Mouse (Mus musculus): ENCODE measurements at regions not wholly inside any gene's neighbourhood (a gene's known extent, or its start where the extent isn't known, plus 50 kb on each side); places are given as distances from the start of the nearest gene placed in this dataset.

DNA sequence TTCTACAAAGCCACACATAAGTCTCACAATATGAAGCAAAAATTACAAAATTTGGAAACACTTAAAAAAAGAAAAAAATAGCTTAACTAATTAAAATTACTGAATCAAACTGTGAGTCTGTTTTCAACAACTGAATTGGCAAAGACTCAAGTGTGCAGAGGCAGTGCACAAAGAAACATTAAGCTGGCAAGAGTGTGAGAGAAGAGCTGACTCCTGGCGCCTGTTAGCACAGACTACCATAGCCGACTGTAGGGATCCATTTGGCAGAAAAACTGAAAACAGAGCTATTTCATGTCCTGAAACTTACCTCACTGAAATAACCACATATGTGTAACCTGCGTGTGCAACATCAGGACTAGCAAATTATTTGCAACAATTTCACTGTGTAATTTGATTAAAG is 746.4 kb upstream of the Cypt12 start:
- H3K27ac ChIP-seq = no peak overlapping the region
- H3K36me3 ChIP-seq = no peaks in the 10 kb centered on the region
- no peaks in the 10 kb centered on the region for H3K9me3 ChIP-seq
- no peak overlapping the region for H3K4me3 ChIP-seq (replicated peaks)
- H3K27me3 ChIP-seq = no peaks in the 10 kb centered on the region
- H3K4me2 ChIP-seq = no peak overlapping the region
- no peak overlapping the region for H3K9ac ChIP-seq (replicated peaks)
- H3K4me1 ChIP-seq (replicated peaks) = no peaks in the 10 kb centered on the region
- ATAC-seq (ENCODE audit: insufficient number of reproducible peaks, insufficient read depth, low FRiP score, low TSS enrichment, low read depth) = no peak
- WGBS = 90% methylated on average over 3 of the region's 3 CpGs

DNA sequence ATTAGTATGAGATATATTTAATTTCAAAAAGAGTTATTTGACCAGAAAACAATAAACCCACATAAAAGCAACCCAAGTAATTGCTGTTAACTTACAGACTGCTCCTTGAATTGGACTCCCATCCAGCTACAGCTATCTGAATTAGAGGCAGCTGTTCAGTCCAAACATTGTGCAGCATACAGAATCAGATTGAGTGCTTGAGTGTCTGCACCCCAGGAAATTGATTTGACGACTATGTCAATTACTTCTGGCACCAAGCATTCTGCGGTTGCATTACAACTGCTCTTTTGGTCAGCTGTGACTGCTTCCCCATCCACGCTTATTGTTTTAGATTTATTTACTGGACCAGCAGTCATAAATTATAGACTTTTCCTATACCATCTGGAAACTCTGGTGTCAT is 734.2 kb upstream of the Cypt12 start:
- Histone ChIP-seq H3K4me3 (replicated peaks) (no peak overlapping the region), H3K4me1 (replicated peaks) (no peaks in the 10 kb centered on the region), H3K9me3 (no peaks in the 10 kb centered on the region), H3K27me3 (no peaks in the 10 kb centered on the region), H3K36me3 (no peaks in the 10 kb centered on the region), H3K4me2 (no peak overlapping the region), H3K27ac (no peak overlapping the region), H3K9ac (replicated peaks) (no peak overlapping the region)
- no peak for ATAC-seq (ENCODE audit: insufficient number of reproducible peaks, insufficient read depth, low FRiP score, low TSS enrichment, low read depth)
- WGBS = 62% methylated on average over 3 of the region's 3 CpGs

DNA sequence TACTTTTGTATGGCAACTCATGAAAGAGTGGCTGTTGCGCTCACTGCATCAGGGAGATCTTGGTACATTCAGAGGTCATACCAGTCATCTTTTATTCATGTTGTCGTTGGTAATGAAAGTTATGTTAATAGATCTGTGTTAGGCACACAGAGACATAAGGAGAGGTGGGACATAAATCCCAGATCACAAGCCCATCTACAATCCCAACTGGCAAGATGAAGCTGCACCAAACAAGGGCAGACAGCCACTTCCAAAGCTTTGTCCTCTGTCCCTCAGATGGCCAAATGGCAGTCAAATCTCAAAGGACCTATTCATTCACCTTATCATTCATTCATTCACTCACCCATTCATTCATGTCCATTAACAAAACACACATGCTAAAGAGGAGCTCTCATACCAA is 731.4 kb upstream of the Cypt12 start:
- 85% methylated on average over 2 of the region's 2 CpGs for WGBS
- ATAC-seq (ENCODE audit: insufficient number of reproducible peaks, insufficient read depth, low FRiP score, low TSS enrichment, low read depth) = no peak
- no peak overlapping the region for H3K27ac ChIP-seq
- no peaks in the 10 kb centered on the region for H3K27me3 ChIP-seq
- no peak overlapping the region for H3K4me3 ChIP-seq (replicated peaks)
- H3K4me2 ChIP-seq = no peak overlapping the region
- no peaks in the 10 kb centered on the region for H3K4me1 ChIP-seq (replicated peaks)
- H3K9ac ChIP-seq (replicated peaks) = no peak overlapping the region
- H3K9me3 ChIP-seq = no peaks in the 10 kb centered on the region; the same call in 1 of the 2 replicates
- H3K36me3 ChIP-seq = no peaks in the 10 kb centered on the region

DNA sequence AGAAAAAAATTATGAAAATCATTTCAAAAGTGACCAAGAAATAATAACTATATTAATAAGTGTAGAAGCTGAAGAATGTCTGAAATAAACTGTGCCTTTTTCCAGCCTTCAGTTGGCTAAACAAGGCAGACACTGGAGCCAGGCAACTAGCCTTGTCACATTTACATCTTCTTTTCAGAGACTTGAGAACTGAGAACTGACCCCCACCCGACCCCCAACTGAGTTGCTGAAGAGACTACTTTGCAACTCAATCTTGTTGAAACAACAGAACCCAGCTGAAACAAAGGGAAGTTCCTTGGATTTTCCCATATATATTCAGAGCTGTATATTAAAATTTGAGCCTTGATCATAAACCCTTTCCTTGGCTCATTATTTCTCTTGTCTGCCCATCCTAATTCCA is 709.8 kb upstream of the Cypt12 start:
- no peaks in the 10 kb centered on the region for H3K27me3 ChIP-seq
- H3K9ac ChIP-seq (replicated peaks) = no peak overlapping the region
- no peaks in the 10 kb centered on the region for H3K36me3 ChIP-seq
- no peak overlapping the region for H3K4me2 ChIP-seq
- no peaks in the 10 kb centered on the region for H3K9me3 ChIP-seq
- 19% methylated on average over 1 of the region's 1 CpGs for WGBS
- H3K4me1 ChIP-seq (replicated peaks) = no peaks in the 10 kb centered on the region
- H3K4me3 ChIP-seq (replicated peaks) = no peak overlapping the region
- no peak for ATAC-seq (ENCODE audit: insufficient number of reproducible peaks, insufficient read depth, low FRiP score, low TSS enrichment, low read depth)
- H3K27ac ChIP-seq = no peak overlapping the region

DNA sequence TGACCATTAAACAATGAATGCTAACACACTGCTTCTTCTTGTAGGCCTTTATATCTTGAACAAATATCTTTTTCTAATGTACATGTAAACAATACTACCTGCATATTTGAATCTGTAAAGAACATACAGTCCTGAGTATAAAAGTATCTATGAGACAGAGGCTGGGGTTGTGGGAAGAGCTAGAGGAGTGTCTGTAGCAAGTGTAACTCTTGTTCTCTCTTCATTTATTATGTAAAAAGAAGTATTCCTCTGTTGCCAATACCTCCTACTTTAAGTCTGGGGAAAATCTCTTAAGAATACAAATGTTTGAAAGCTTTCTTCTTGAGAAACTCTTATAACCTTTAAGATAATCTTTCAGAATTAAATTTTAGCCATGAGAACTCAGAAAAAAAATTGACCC is 689.8 kb upstream of the Cypt12 start:
- ATAC-seq (ENCODE audit: insufficient number of reproducible peaks, insufficient read depth, low FRiP score, low TSS enrichment, low read depth) = no peak
- Histone ChIP-seq H3K36me3 (no peaks in the 10 kb centered on the region), H3K9me3 (no peaks in the 10 kb centered on the region)

DNA sequence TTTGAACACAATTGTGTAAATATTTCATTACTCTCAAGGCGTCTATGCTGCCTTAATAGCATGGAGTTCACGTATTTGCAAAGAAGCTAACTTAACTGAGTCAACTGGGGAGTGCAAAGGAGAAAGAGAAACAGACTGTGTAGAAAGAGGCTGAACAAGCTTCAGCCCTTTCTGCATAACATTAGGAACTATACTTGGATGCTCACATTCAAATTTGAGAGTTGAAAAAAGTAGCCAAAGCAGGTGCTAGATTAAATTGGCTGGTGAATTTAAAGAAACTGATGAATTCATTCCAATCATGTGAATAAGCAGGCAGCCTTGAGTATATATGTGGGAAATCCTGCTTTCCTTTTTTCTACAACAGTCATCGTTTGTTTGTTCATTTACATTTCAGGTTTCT is 689.1 kb upstream of the Cypt12 start:
- Histone ChIP-seq H3K4me2 (no peak overlapping the region), H3K4me1 (replicated peaks) (no peaks in the 10 kb centered on the region), H3K27me3 (no peaks in the 10 kb centered on the region), H3K27ac (no peak overlapping the region), H3K9me3 (no peaks in the 10 kb centered on the region), H3K9ac (replicated peaks) (no peak overlapping the region), H3K36me3 (no peaks in the 10 kb centered on the region), H3K4me3 (replicated peaks) (no peak overlapping the region)
- ATAC-seq (ENCODE audit: insufficient number of reproducible peaks, insufficient read depth, low FRiP score, low TSS enrichment, low read depth) = no peak
- WGBS = 73% methylated on average over 3 of the region's 3 CpGs

More for the DNA sequence above, 689.8 kb upstream of the Cypt12 start:
- no peak overlapping the region for H3K27ac ChIP-seq
- no peaks in the 10 kb centered on the region for H3K4me1 ChIP-seq (replicated peaks)
- H3K4me2 ChIP-seq = no peak overlapping the region
- H3K9ac ChIP-seq (replicated peaks) = no peak overlapping the region
- no peaks in the 10 kb centered on the region for H3K27me3 ChIP-seq
- no peak overlapping the region for H3K4me3 ChIP-seq (replicated peaks)

DNA sequence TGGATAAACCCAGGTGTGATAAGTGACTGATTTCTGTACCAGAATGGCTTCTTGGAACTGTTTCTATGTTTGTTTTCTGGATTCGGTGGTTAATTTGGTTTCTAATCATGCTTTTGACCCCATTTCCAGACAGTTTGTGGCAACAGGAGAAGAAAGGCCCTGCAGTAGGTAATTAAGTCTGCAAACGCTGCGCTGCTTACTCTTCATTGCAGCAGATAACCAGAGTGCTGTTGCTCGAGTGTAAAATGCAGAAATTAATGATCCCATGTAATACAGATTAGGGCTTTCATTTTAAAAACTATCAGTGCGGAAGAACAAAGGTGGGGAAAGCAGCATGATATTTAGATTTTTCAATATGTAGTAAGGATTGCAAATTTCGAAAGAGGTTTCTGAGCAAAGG is 667.0 kb upstream of the Cypt12 start:
- H3K9ac ChIP-seq (replicated peaks) = no peak overlapping the region
- H3K36me3 ChIP-seq = no peaks in the 10 kb centered on the region
- H3K9me3 ChIP-seq = no peaks in the 10 kb centered on the region
- no peak overlapping the region for H3K27ac ChIP-seq
- no peaks in the 10 kb centered on the region for H3K4me1 ChIP-seq (replicated peaks)
- no peak overlapping the region for H3K4me2 ChIP-seq
- no peaks in the 10 kb centered on the region for H3K27me3 ChIP-seq
- ATAC-seq (ENCODE audit: insufficient number of reproducible peaks, insufficient read depth, low FRiP score, low TSS enrichment, low read depth) = no peak
- WGBS = 70% methylated on average over 6 of the region's 6 CpGs
- H3K4me3 ChIP-seq (replicated peaks) = no peak overlapping the region

DNA sequence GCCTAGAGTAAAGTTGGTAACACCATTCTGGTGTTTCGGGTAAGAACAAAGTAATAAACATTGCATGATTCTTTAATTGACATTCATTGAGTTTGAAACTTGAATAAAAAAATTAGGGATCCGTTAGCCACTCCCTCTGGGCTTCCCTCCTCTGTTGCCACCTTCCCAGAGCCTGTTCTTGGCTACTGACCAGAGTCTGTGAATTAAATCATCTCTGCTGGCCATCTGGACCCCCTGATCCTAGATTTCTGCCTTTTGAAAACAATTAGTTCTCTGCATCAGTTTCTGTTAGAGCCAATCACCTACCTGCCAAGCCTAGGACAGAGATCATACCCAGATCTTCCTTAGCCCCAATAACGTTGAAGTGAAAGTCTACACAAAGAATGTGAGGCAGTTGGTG is 665.3 kb upstream of the Cypt12 start:
- Histone ChIP-seq H3K36me3 (no peaks in the 10 kb centered on the region), H3K27me3 (no peaks in the 10 kb centered on the region), H3K4me1 (replicated peaks) (no peaks in the 10 kb centered on the region), H3K27ac (no peak overlapping the region), H3K9me3 (no peaks in the 10 kb centered on the region), H3K9ac (replicated peaks) (no peak overlapping the region), H3K4me3 (replicated peaks) (no peak overlapping the region), H3K4me2 (no peak overlapping the region)
- WGBS = 78% methylated on average over 3 of the region's 3 CpGs
- no peak for ATAC-seq (ENCODE audit: insufficient number of reproducible peaks, insufficient read depth, low FRiP score, low TSS enrichment, low read depth)

DNA sequence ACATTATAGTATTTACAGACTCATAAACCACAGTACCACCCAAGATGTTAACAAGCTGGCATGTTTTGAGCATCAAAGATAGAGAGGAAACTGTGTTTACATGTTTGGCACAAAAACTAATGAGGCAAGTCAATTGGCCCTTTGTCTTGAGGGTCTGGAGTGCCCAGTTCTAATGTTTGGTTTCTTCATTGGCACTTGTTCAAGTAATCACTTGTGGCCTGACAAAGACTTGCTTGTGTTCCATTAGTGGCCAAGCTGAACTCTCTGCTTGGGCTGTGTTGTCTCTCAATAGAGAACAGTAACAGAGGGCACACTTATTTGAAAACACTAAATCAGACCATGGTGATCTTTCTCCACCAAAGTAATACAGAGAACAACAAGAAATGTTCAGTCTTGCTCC is 630.7 kb upstream of the Cypt12 start:
- no peak for ATAC-seq (ENCODE audit: insufficient number of reproducible peaks, insufficient read depth, low FRiP score, low TSS enrichment, low read depth)
- Histone ChIP-seq H3K4me1 (replicated peaks) (peaks cover 4% of the 10 kb centered on the region; the same call in 1 of the 2 replicates), H3K36me3 (no peaks in the 10 kb centered on the region), H3K9ac (replicated peaks) (no peak overlapping the region), H3K9me3 (no peaks in the 10 kb centered on the region), H3K27me3 (no peaks in the 10 kb centered on the region), H3K4me2 (no peak overlapping the region), H3K27ac (no peak overlapping the region), H3K4me3 (replicated peaks) (no peak overlapping the region)

DNA sequence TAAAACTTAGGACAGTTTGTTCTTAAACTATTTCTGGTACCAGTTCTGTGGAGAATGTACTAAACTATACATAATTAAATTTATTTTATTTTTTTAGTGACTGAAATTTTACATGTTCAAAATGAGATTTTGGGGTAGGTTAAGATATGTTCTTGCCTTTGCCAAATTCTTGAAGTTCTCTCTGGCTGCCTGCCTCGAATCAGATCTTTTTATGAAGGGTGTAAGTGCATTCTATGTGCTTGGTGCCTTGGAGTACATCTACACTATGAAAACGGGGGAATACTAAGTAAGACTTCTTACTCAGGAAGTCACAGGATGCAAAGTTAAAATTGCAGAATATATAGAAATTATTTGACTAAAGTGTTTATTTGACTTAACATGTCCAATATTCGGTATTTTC is 629.8 kb upstream of the Cypt12 start:
- WGBS = 74% methylated on average over 3 of the region's 3 CpGs
- no peak for ATAC-seq (ENCODE audit: insufficient number of reproducible peaks, insufficient read depth, low FRiP score, low TSS enrichment, low read depth)
- Histone ChIP-seq H3K4me1 (replicated peaks) (peaks cover 4% of the 10 kb centered on the region; the same call in 1 of the 2 replicates), H3K4me3 (replicated peaks) (no peak overlapping the region), H3K27me3 (no peaks in the 10 kb centered on the region), H3K9me3 (no peaks in the 10 kb centered on the region), H3K36me3 (no peaks in the 10 kb centered on the region), H3K4me2 (no peak overlapping the region), H3K27ac (no peak overlapping the region), H3K9ac (replicated peaks) (no peak overlapping the region)

DNA sequence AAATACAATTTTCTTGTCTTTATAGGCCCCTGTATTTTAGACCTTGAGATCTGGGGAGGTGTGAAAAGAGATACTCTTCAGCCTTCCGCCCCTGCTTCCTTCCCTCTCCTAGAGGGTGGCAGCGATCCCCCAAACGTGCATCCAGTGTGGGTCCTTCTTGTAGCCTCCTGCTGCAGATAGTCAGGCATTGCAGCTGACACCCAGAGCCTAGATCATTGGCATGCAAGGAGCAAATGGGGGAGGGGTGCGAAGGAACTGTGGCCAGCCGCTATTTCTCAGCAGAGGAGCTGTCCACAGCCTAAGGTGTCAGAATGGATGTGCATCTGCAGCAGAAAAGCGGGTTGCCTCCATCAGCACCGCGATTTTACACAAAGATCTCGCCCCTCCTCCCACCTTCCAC is 629.0 kb upstream of the Cypt12 start:
- Histone ChIP-seq H3K9ac (replicated peaks) (no peak overlapping the region), H3K4me1 (replicated peaks) (peaks cover 4% of the 10 kb centered on the region; the same call in 1 of the 2 replicates), H3K4me3 (replicated peaks) (no peak overlapping the region), H3K9me3 (no peaks in the 10 kb centered on the region), H3K27ac (no peak overlapping the region), H3K36me3 (no peaks in the 10 kb centered on the region), H3K27me3 (no peaks in the 10 kb centered on the region), H3K4me2 (0 out of 2 replicates have a peak overlapping the region, but pooled peaks have one; percentile 13)
- WGBS = 6% methylated on average over 9 of the region's 9 CpGs
- ATAC-seq (ENCODE audit: insufficient number of reproducible peaks, insufficient read depth, low FRiP score, low TSS enrichment, low read depth) = no peak

DNA sequence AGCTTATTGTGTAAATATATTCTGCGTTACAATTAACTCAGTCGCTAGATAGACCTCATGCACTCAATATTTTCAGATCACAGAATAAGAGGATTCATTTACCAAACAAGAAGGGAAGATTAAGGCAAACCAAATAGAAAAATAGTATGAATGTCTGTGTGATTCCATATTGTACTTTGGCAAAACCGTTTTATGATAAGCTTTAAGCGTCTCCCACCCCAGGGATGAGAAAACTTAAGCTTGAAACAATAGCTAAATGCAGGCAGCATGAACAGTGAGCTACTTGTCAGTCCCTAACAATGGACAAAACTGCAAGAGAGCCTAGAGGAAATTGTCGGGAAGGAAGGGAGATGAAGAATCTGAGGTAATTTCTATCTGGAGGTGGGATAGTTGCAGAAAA is 628.3 kb upstream of the Cypt12 start:
- H3K4me2 ChIP-seq = no peak overlapping the region
- H3K9ac ChIP-seq (replicated peaks) = no peak overlapping the region
- no peak overlapping the region for H3K27ac ChIP-seq
- no peaks in the 10 kb centered on the region for H3K27me3 ChIP-seq
- no peak for ATAC-seq (ENCODE audit: insufficient number of reproducible peaks, insufficient read depth, low FRiP score, low TSS enrichment, low read depth)
- no peak overlapping the region for H3K4me3 ChIP-seq (replicated peaks)
- H3K36me3 ChIP-seq = no peaks in the 10 kb centered on the region
- peaks cover 4% of the 10 kb centered on the region; the same call in 1 of the 2 replicates for H3K4me1 ChIP-seq (replicated peaks)
- WGBS = 65% methylated on average over 5 of the region's 5 CpGs
- H3K9me3 ChIP-seq = no peaks in the 10 kb centered on the region
